Mouse (Mus musculus): ENCODE measurements around the gene Ptrhd1. TPM values are rescaled to one million over a fixed set of nuclear protein-coding genes. Genes with fewer than 3 reads are reported as not detected.

Ptrhd1 gene
- polyA plus RNA-seq, 1 experiment from 2014 or later, result 5.0 TPM

DNA sequence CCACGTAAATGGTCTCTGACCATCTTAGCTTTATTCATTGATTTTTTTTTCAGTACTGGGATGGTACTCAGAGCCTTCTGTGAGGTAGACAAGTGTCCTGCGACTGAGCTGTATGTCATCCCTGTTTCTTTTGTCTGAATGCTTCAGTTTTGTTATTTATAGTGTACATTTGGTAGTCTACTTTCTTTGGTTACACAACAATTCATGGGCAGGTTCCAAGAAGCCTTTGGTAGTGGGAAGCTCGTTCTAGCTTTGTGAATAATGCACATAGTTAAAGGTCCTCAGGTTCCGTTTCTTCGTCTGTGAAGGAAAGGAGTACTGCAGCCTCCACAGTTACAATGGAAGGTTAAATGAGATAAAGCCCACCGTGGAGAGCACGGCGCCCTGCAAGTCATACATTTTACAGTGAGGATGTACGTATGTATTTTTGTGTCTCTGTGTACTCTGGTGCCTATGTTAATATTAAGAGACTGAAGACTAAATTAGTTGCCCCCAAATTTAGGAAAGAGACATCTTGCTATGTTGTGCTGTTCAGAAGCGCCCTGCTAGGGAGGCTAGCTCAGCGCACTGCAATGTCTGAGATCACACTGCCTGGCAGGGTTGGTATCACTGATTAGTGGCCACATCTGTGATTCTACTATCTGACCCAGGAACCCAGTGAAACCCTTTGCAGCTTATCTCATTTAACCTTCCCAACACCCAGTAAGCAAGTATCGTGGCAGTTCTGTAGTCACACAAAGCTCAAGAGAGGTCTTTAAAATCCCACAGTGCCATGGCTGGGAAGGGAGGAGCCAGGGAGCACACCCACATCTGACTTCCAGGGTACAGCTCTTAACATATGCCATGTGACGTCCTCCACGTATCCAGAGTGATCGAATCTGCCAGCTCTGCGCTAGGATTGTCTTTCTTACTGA lies 19.2 kb downstream of the Ptrhd1 start:
- H3K27me3 ChIP-seq (ENCODE audit: control insufficient read depth, insufficient read depth, low read length), result no peaks in the 10 kb centered on the region
- 90% methylated on average over 16 of the region's 16 CpGs for WGBS
- no peak overlapping the region for H3K4me2 ChIP-seq (ENCODE audit: low read depth, low read length)
- DNase-seq (ENCODE audit: low spot score) (no peak), ATAC-seq (replicated peaks; ENCODE audit: insufficient number of reproducible peaks, low FRiP score, low TSS enrichment, low read depth) (no peak)
- no peak overlapping the region for H3K4me3 ChIP-seq (ENCODE audit: low read depth, low read length)
- no peak overlapping the region for H3K27ac ChIP-seq (replicated peaks; ENCODE audit: low read depth, low read length)
- H3K36me3 ChIP-seq (replicated peaks; ENCODE audit: control insufficient read depth, insufficient read depth, low read depth, low read length), result no peaks in the 10 kb centered on the region
- no peaks in the 10 kb centered on the region for H3K9me3 ChIP-seq (replicated peaks; ENCODE audit: control insufficient read depth, low read length)
- H3K9ac ChIP-seq (replicated peaks; ENCODE audit: low read length), result no peak overlapping the region
- H3K4me1 ChIP-seq (ENCODE audit: control insufficient read depth, insufficient read depth, low read length), result no peaks in the 10 kb centered on the region

DNA sequence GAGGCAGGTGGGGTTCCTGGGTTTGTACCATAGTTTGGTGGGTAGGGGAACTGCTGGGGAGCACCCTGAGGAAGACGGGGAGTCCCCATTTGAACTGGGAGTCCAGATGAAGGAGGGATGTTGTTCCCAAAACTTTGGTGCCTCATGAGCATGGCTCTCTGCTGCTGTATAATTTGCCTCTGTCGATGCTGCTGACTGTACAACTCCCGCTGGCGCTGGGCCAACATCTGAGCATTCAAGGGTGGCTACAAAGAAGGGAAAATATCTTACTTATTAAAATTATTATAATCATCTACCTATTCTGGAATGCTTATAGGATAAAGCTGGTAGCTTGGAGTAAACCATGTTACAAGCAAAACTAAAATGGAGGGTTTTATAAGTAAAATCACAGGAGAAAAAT lies 33.9 kb downstream of the Ptrhd1 start:
- H3K4me1 ChIP-seq (ENCODE audit: control insufficient read depth, insufficient read depth, low read length), result no peaks in the 10 kb centered on the region
- no peak overlapping the region for H3K4me3 ChIP-seq (ENCODE audit: low read depth, low read length)
- DNase-seq (ENCODE audit: low spot score) (no peak), ATAC-seq (replicated peaks; ENCODE audit: insufficient number of reproducible peaks, low FRiP score, low TSS enrichment, low read depth) (no peak)
- no peaks in the 10 kb centered on the region for H3K27me3 ChIP-seq (ENCODE audit: control insufficient read depth, insufficient read depth, low read length)
- no peak overlapping the region for H3K27ac ChIP-seq (replicated peaks; ENCODE audit: low read depth, low read length)
- no peak overlapping the region for H3K4me2 ChIP-seq (ENCODE audit: low read depth, low read length)
- no peaks in the 10 kb centered on the region for H3K9me3 ChIP-seq (replicated peaks; ENCODE audit: control insufficient read depth, low read length)
- H3K36me3 ChIP-seq (replicated peaks; ENCODE audit: control insufficient read depth, insufficient read depth, low read depth, low read length), result no peaks in the 10 kb centered on the region
- WGBS, result 95% methylated on average over 4 of the region's 4 CpGs
- no peak overlapping the region for H3K9ac ChIP-seq (replicated peaks; ENCODE audit: low read length)

DNA sequence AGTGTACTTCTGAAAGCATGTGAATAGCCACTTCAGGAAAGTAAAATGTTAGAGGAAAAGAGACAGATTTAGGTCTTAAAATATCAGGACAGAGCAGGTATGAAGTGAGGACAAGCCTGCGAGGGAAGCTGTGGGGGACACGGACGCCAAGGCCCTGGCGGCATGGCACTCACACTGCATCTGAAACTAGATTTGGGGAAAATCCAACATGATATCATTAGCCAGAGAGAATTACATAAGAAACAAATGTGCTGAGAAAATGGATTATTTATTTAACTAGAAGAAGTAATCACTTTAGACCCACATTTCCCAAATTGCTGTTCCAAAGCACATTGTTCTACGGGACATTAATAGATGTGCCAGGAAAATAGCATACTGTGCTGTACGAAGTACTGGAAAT lies 37.3 kb downstream of the Ptrhd1 start:
- Histone ChIP-seq H3K9ac (replicated peaks; ENCODE audit: low read length) (no peak overlapping the region), H3K4me2 (ENCODE audit: low read depth, low read length) (no peak overlapping the region), H3K4me3 (ENCODE audit: low read depth, low read length) (no peak overlapping the region), H3K27ac (replicated peaks; ENCODE audit: low read depth, low read length) (no peak overlapping the region), H3K36me3 (replicated peaks; ENCODE audit: control insufficient read depth, insufficient read depth, low read depth, low read length) (no peaks in the 10 kb centered on the region), H3K9me3 (replicated peaks; ENCODE audit: control insufficient read depth, low read length) (no peaks in the 10 kb centered on the region), H3K4me1 (ENCODE audit: control insufficient read depth, insufficient read depth, low read length) (no peaks in the 10 kb centered on the region), H3K27me3 (ENCODE audit: control insufficient read depth, insufficient read depth, low read length) (no peaks in the 10 kb centered on the region)
- DNase-seq (ENCODE audit: low spot score) (no peak), ATAC-seq (replicated peaks; ENCODE audit: insufficient number of reproducible peaks, low FRiP score, low TSS enrichment, low read depth) (no peak)
- WGBS, result 91% methylated on average over 6 of the region's 6 CpGs

DNA sequence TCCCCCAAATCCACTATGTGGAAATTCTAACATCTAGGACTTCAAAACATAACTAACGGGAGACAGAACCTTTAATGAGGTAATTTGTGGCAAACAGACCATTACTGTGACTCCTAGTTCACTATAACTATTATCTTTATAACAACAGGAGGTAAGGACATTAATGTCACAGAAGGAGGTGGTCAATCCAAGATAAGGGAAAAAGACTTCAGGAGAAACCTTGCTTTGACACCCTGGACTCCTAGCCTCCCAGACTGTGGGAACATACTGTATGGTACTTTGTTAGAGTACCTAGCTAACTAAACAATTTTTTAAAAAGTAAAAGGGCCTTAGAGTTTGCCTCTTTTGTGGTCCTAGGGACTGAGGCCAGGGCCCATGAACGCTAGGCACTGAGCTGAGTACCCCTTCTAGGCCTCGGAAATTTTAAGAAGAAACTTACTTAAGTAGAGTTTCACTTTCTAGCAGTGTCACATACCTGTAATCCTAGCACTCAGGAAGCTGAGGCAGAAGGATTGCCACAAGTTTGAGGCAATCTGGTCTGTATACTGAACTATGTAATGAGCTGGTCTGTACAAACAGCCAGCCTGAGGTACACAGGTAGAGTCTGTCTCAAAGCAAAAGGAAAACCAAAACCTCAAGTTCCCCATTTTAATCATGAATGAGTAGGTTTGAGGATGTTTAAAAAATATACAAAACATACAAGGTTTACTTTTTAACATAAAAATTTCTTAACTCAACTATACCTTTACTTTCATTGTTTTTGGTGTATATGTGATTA lies 45.3 kb downstream of the Ptrhd1 start:
- no peaks in the 10 kb centered on the region for H3K36me3 ChIP-seq (replicated peaks; ENCODE audit: control insufficient read depth, insufficient read depth, low read depth, low read length)
- DNase-seq (ENCODE audit: low spot score) (no peak), ATAC-seq (replicated peaks; ENCODE audit: insufficient number of reproducible peaks, low FRiP score, low TSS enrichment, low read depth) (no peak)
- H3K4me3 ChIP-seq (ENCODE audit: low read depth, low read length), result no peak overlapping the region
- H3K4me2 ChIP-seq (ENCODE audit: low read depth, low read length), result no peak overlapping the region
- H3K9me3 ChIP-seq (replicated peaks; ENCODE audit: control insufficient read depth, low read length), result no peaks in the 10 kb centered on the region
- WGBS, result 84% methylated on average over 3 of the region's 3 CpGs
- no peak overlapping the region for H3K9ac ChIP-seq (replicated peaks; ENCODE audit: low read length)
- H3K4me1 ChIP-seq (ENCODE audit: control insufficient read depth, insufficient read depth, low read length), result no peaks in the 10 kb centered on the region
- H3K27ac ChIP-seq (replicated peaks; ENCODE audit: low read depth, low read length), result no peak overlapping the region
- H3K27me3 ChIP-seq (ENCODE audit: control insufficient read depth, insufficient read depth, low read length), result no peaks in the 10 kb centered on the region

GRCm38 (mm10) chr12:4279878-4280277 lies 46.1 kb downstream of the Ptrhd1 start:
- Histone ChIP-seq H3K9ac (replicated peaks; ENCODE audit: low read length) (no peak overlapping the region), H3K36me3 (replicated peaks; ENCODE audit: control insufficient read depth, insufficient read depth, low read depth, low read length) (no peaks in the 10 kb centered on the region), H3K9me3 (replicated peaks; ENCODE audit: control insufficient read depth, low read length) (no peaks in the 10 kb centered on the region), H3K4me3 (ENCODE audit: low read depth, low read length) (no peak overlapping the region), H3K4me2 (ENCODE audit: low read depth, low read length) (no peak overlapping the region), H3K4me1 (ENCODE audit: control insufficient read depth, insufficient read depth, low read length) (no peaks in the 10 kb centered on the region), H3K27me3 (ENCODE audit: control insufficient read depth, insufficient read depth, low read length) (no peaks in the 10 kb centered on the region), H3K27ac (replicated peaks; ENCODE audit: low read depth, low read length) (no peak overlapping the region)
- DNase-seq (ENCODE audit: low spot score), result no peak
- ATAC-seq (replicated peaks; ENCODE audit: insufficient number of reproducible peaks, low FRiP score, low TSS enrichment, low read depth), result no peak
- 91% methylated on average over 3 of the region's 3 CpGs for WGBS

- Histone ChIP-seq H3K9ac (replicated peaks; ENCODE audit: low read length) (no peak overlapping the region), H3K27ac (replicated peaks; ENCODE audit: low read depth, low read length) (no peak overlapping the region), H3K4me2 (ENCODE audit: low read depth, low read length) (no peak overlapping the region), H3K4me3 (ENCODE audit: low read depth, low read length) (no peak overlapping the region), H3K27me3 (ENCODE audit: control insufficient read depth, insufficient read depth, low read length) (no peaks in the 10 kb centered on the region), H3K4me1 (ENCODE audit: control insufficient read depth, insufficient read depth, low read length) (no peaks in the 10 kb centered on the region), H3K36me3 (replicated peaks; ENCODE audit: control insufficient read depth, insufficient read depth, low read depth, low read length) (no peaks in the 10 kb centered on the region), H3K9me3 (replicated peaks; ENCODE audit: control insufficient read depth, low read length) (no peaks in the 10 kb centered on the region)
- WGBS, result 53% methylated on average over 3 of the region's 3 CpGs
- ATAC-seq (replicated peaks; ENCODE audit: insufficient number of reproducible peaks, low FRiP score, low TSS enrichment, low read depth) (no peak), DNase-seq (ENCODE audit: low spot score) (no peak)
Observed at GRCm38 (mm10) chr12:4285186-4285585, 51.4 kb downstream of the Ptrhd1 start.

Other genes starting within 250 kb of the Ptrhd1 start
- gene Efr3b, start 195.1 kb upstream of the Ptrhd1 start, polyA plus RNA-seq (2014; fragmentation: Nextera tagmentation; extraction: Ambion mirVana), result 5.0 and 7.9 TPM in 2 replicates
- gene Dnajc27, start 151.4 kb upstream of the Ptrhd1 start, polyA plus RNA-seq (2014; fragmentation: Nextera tagmentation; extraction: Ambion mirVana), result 8.5 and 9.2 TPM in 2 replicates
- gene Adcy3, start 100.9 kb upstream of the Ptrhd1 start, polyA plus RNA-seq (2014; fragmentation: Nextera tagmentation; extraction: Ambion mirVana), result 4.0 and 4.4 TPM in 2 replicates
- gene Cenpo, start 267 bp downstream of the Ptrhd1 start, polyA plus RNA-seq (2014; fragmentation: Nextera tagmentation; extraction: Ambion mirVana), result 22.1 and 23.0 TPM in 2 replicates
- gene Ncoa1, start 243.2 kb downstream of the Ptrhd1 start, polyA plus RNA-seq (2014; fragmentation: Nextera tagmentation; extraction: Ambion mirVana), result 7.1 and 7.8 TPM in 2 replicates